Mouse (Mus musculus): ENCODE results near the gene Zfp667.
"Not testable (repeated sequence)": the region's sequence is repeated elsewhere in the genome, so short reads cannot be mapped to it uniquely, and the experiment has no call there.

Gene Zfp667

GRCm38 (mm10) chr7:6285842-6286705 is at the start of gene Zfp667:
Gene Zfp667, plus strand, starts transcription at chr7:6286579.
- in situ Hi-C loops (cut with MboI), result loop anchor here (10.0 kb wide), 1 partner anchor 1009 kb away; no protein-coding TSS in a partner anchor

GRCm38 (mm10) chr7:6239787-6240186 is 46.6 kb upstream of the Zfp667 start:
- in situ Hi-C loops (cut with MboI), result no loop called here

- in situ Hi-C loops (cut with MboI), result not testable (repeated sequence)
Measured at GRCm38 (mm10) chr7:6240841-6241425, 45.4 kb upstream of the Zfp667 start.

GRCm38 (mm10) chr7:6244361-6245292 is 41.8 kb upstream of the Zfp667 start:
- in situ Hi-C loops (cut with MboI), result no loop called here

GRCm38 (mm10) chr7:6252410-6252809 is 34.0 kb upstream of the Zfp667 start, which contains the start of gene Epp13:
Gene Epp13, plus strand, starts transcription at chr7:6252710.
- in situ Hi-C loops (cut with MboI), result no loop called here

- in situ Hi-C loops (cut with MboI), result no loop called here
Measured at GRCm38 (mm10) chr7:6254451-6254850, 31.9 kb upstream of the Zfp667 start.

GRCm38 (mm10) chr7:6257386-6257785 is 29.0 kb upstream of the Zfp667 start:
- in situ Hi-C loops (cut with MboI), result no loop called here

GRCm38 (mm10) chr7:6258232-6259220 is 27.9 kb upstream of the Zfp667 start:
- in situ Hi-C loops (cut with MboI), result no loop called here

GRCm38 (mm10) chr7:6260004-6260403 is 26.4 kb upstream of the Zfp667 start:
- in situ Hi-C loops (cut with MboI), result not testable (repeated sequence)

GRCm38 (mm10) chr7:6262120-6262519 is 24.3 kb upstream of the Zfp667 start:
- in situ Hi-C loops (cut with MboI), result no loop called here

- in situ Hi-C loops (cut with MboI), result no loop called here
Measured at GRCm38 (mm10) chr7:6262984-6263383, 23.4 kb upstream of the Zfp667 start.

- in situ Hi-C loops (cut with MboI), result no loop called here
Measured at GRCm38 (mm10) chr7:6265695-6266094, 20.7 kb upstream of the Zfp667 start.

- in situ Hi-C loops (cut with MboI), result no loop called here
Measured at GRCm38 (mm10) chr7:6277906-6278305, 8.5 kb upstream of the Zfp667 start.

- in situ Hi-C loops (cut with MboI), result loop anchor here (5.0 to 10.0 kb wide), 2 partner anchors 50 to 1012 kb away; no protein-coding TSS in a partner anchor
Measured at GRCm38 (mm10) chr7:6282749-6283148, 3.6 kb upstream of the Zfp667 start.

- in situ Hi-C loops (cut with MboI), result loop anchor here (5.0 to 10.0 kb wide), 2 partner anchors 51 to 1011 kb away; no protein-coding TSS in a partner anchor
Measured at GRCm38 (mm10) chr7:6283451-6284075, 2.8 kb upstream of the Zfp667 start.

GRCm38 (mm10) chr7:6284442-6285012 is 1.9 kb upstream of the Zfp667 start:
- in situ Hi-C loops (cut with MboI), result loop anchor here (5.0 to 10.0 kb wide), 2 partner anchors 52 to 1010 kb away; no protein-coding TSS in a partner anchor

- in situ Hi-C loops (cut with MboI), result loop anchor here (10.0 kb wide), 1 partner anchor 1009 kb away; no protein-coding TSS in a partner anchor
Measured at GRCm38 (mm10) chr7:6285366-6285765, 1.0 kb upstream of the Zfp667 start.

GRCm38 (mm10) chr7:6286921-6287531 is 647 bp downstream of the Zfp667 start:
- in situ Hi-C loops (cut with MboI), result loop anchor here (10.0 kb wide), 1 partner anchor 1008 kb away; no protein-coding TSS in a partner anchor

- in situ Hi-C loops (cut with MboI), result not testable (repeated sequence)
Measured at GRCm38 (mm10) chr7:6291121-6291520, 4.7 kb downstream of the Zfp667 start.

Data from mature B cell (primary cell).